Mouse (Mus musculus) ES-E14 (cell line): ENCODE results near the gene Gnl3.

Experiments used
- CHD2 ChIP-seq: IDR thresholded peaks from 2 replicates; pipeline ENCODE4 v1.6.1; 2014; ENCODE audit warnings: mild to moderate bottlenecking, low read depth, low read length, inconsistent platforms
- MAFK ChIP-seq: IDR thresholded peaks from 2 replicates; pipeline ENCODE4 v1.6.1; 2014; ENCODE audit warnings: mild to moderate bottlenecking, low read depth, low read length, inconsistent platforms; ENCODE audit not compliant: insufficient read depth

DNA sequence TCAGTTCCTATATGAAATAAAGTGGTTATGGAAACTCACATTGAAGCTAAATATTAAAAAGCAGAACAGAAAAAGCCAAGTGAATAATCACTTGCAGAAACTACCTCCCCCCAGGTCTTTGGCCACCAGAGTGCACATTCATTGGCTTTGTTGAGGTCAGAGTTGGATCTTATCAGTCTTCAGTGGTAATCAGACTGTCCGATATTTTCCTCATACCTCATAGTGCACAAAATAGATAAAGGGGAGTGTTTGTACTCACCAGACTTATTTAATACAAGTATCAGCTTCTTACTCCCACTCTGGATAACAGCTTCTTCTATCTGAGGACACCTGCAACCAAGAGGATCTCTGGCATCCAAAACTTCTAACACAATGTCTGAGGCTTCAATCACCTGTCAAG, 2.9 kb downstream of the Gnl3 start:
- TF ChIP-seq CHD2 (no peak), MAFK (no peak)
